Mouse (Mus musculus) midbrain, embryonic 11.5 days (tissue): ENCODE data around the gene 9530077C05Rik. TPM values are rescaled to one million over a fixed set of nuclear protein-coding genes. Genes with fewer than 3 reads are reported as not detected.

ENCODE experiments used
- ATAC-seq: fragments of 200-750 bp; cut with Nextera tagmentation; 2 replicates; pipeline ENCODE4 v1.8.0; 2017; ENCODE audit warnings: moderate TSS enrichment, moderate library complexity; ENCODE audit not compliant: low FRiP score
- DNase-seq: peaks from one replicate; pipeline ENCODE4 v3.0.0; 2015; ENCODE audit warnings: low spot score; ENCODE audit errors: missing footprints
- H3K27ac ChIP-seq: fragments of 300-500 bp; sonication (generic); 2 replicates; pipeline ENCODE4 v1.5.1; 2014; ENCODE audit warnings: low read depth, low read length
- H3K27me3 ChIP-seq: fragments of 300-500 bp; sonication (generic); 2 replicates; pipeline ENCODE4 v1.6.1; 2014; ENCODE audit warnings: mild to moderate bottlenecking, low read length, moderate library complexity, mixed read lengths; ENCODE audit not compliant: control insufficient read depth, insufficient read depth
- H3K36me3 ChIP-seq: fragments of 300-500 bp; sonication (generic); 2 replicates; pipeline ENCODE4 v1.6.1; 2014; ENCODE audit warnings: mild to moderate bottlenecking, low read length, moderate library complexity, mixed read lengths; ENCODE audit not compliant: control insufficient read depth, insufficient read depth
- H3K4me1 ChIP-seq: fragments of 300-500 bp; sonication (generic); 2 replicates; pipeline ENCODE4 v1.6.1; 2014; ENCODE audit warnings: low read length; ENCODE audit not compliant: control insufficient read depth, insufficient read depth
- H3K4me2 ChIP-seq: fragments of 300-500 bp; sonication (generic); 2 replicates; pipeline ENCODE4 v1.6.1; 2014; ENCODE audit warnings: mild to moderate bottlenecking, moderate library complexity
- H3K4me3 ChIP-seq: fragments of 300-500 bp; sonication (generic); 2 replicates; pipeline ENCODE4 v1.5.1; 2014; ENCODE audit warnings: low read depth, low read length
- H3K9ac ChIP-seq: fragments of 300-500 bp; sonication (generic); 2 replicates; pipeline ENCODE4 v1.6.1; 2014; ENCODE audit warnings: low read length
- H3K9me3 ChIP-seq: fragments of 300-500 bp; sonication (generic); 2 replicates; pipeline ENCODE4 v1.6.1; 2016; ENCODE audit warnings: low read length; ENCODE audit not compliant: control insufficient read depth
- WGBS: fragments of 180-500 bp; shearing (Covaris S2); extraction: QIAGEN DNeasy Blood & Tissue Kit; methylation state at CpG from one replicate; pipeline ENCODE4 v1.1.7; 2014; 5-methylcytosine and 5-hydroxymethylcytosine counted together
- polyA plus RNA-seq: library from polyadenylated mRNA; unstranded; fragments of >200 nt; fragmentation: Nextera tagmentation; extraction: Ambion mirVana; gene quantifications from 2 replicates; pipeline ENCODE4 v1.2.1, GENCODE M21; 2014

9530077C05Rik gene
- 11.1 and 13.6 TPM in 2 replicates for polyA plus RNA-seq

- Histone ChIP-seq H3K27me3 (no peaks in the 10 kb centered on the region), H3K4me3 (peak within 1 kb of the TSS; percentile 41), H3K4me2 (peak within 1 kb of the TSS; percentile 50), H3K36me3 (no peaks in the 10 kb centered on the region), H3K4me1 (no peaks in the 10 kb centered on the region), H3K9ac (peak within 1 kb of the TSS; percentile 58), H3K9me3 (no peaks in the 10 kb centered on the region), H3K27ac (no peak within 1 kb of the TSS)
- WGBS, result under 1% methylated on average over 43 of the region's 43 CpGs
- DNase-seq, result peak; percentile 99
- peak; percentile 99 for ATAC-seq
Measured at GRCm38 (mm10) chr9:22411002-22411857, at the start of gene 9530077C05Rik. Gene 9530077C05Rik, plus strand, starts transcription at chr9:22411513.

- DNase-seq, result no peak
- no peak for ATAC-seq
- Histone ChIP-seq H3K9ac (no peak overlapping the region), H3K27ac (no peak overlapping the region), H3K36me3 (peaks cover 14% of the 10 kb centered on the region), H3K4me2 (no peak overlapping the region), H3K4me3 (no peak overlapping the region), H3K9me3 (no peaks in the 10 kb centered on the region), H3K4me1 (no peaks in the 10 kb centered on the region), H3K27me3 (no peaks in the 10 kb centered on the region)
- WGBS, result 95% methylated on average over 2 of the region's 2 CpGs
Measured at GRCm38 (mm10) chr9:22366221-22366620, 45.1 kb upstream of the 9530077C05Rik start.

GRCm38 (mm10) chr9:22366621-22367020 lies 44.7 kb upstream of the 9530077C05Rik start:
- Histone ChIP-seq H3K4me3 (no peak overlapping the region), H3K4me2 (no peak overlapping the region), H3K9ac (no peak overlapping the region), H3K27ac (no peak overlapping the region), H3K36me3 (peaks cover 18% of the 10 kb centered on the region), H3K27me3 (no peaks in the 10 kb centered on the region), H3K9me3 (no peaks in the 10 kb centered on the region), H3K4me1 (no peaks in the 10 kb centered on the region)
- ATAC-seq (no peak), DNase-seq (no peak)
- WGBS, result 92% methylated on average over 10 of the region's 10 CpGs

GRCm38 (mm10) chr9:22368030-22368429 lies 43.3 kb upstream of the 9530077C05Rik start:
- Histone ChIP-seq H3K4me2 (no peak overlapping the region), H3K9ac (no peak overlapping the region), H3K4me3 (no peak overlapping the region), H3K27ac (no peak overlapping the region), H3K4me1 (no peaks in the 10 kb centered on the region), H3K27me3 (no peaks in the 10 kb centered on the region), H3K9me3 (no peaks in the 10 kb centered on the region), H3K36me3 (peaks cover 21% of the 10 kb centered on the region)
- no peak for DNase-seq
- 89% methylated on average over 6 of the region's 6 CpGs for WGBS
- ATAC-seq, result no peak

GRCm38 (mm10) chr9:22372760-22373159 lies 38.6 kb upstream of the 9530077C05Rik start:
- ATAC-seq (no peak), DNase-seq (no peak)
- H3K36me3 ChIP-seq, result peaks cover 26% of the 10 kb centered on the region
- no peak overlapping the region for H3K4me3 ChIP-seq
- no peak overlapping the region for H3K27ac ChIP-seq
- H3K27me3 ChIP-seq, result no peaks in the 10 kb centered on the region
- 96% methylated on average over 4 of the region's 4 CpGs for WGBS
- H3K4me1 ChIP-seq, result no peaks in the 10 kb centered on the region
- H3K9ac ChIP-seq, result no peak overlapping the region
- no peaks in the 10 kb centered on the region for H3K9me3 ChIP-seq
- no peak overlapping the region for H3K4me2 ChIP-seq

- no peaks in the 10 kb centered on the region for H3K27me3 ChIP-seq
- DNase-seq (no peak), ATAC-seq (no peak)
- H3K36me3 ChIP-seq, result peaks cover 34% of the 10 kb centered on the region
- no peak overlapping the region for H3K4me2 ChIP-seq
- WGBS, result 83% methylated on average over 5 of the region's 5 CpGs
- H3K4me3 ChIP-seq, result no peak overlapping the region
- H3K9me3 ChIP-seq, result no peaks in the 10 kb centered on the region
- H3K27ac ChIP-seq, result no peak overlapping the region
- no peaks in the 10 kb centered on the region for H3K4me1 ChIP-seq
- H3K9ac ChIP-seq, result no peak overlapping the region
Measured at GRCm38 (mm10) chr9:22376086-22376485, 35.2 kb upstream of the 9530077C05Rik start.

- no peak overlapping the region for H3K4me2 ChIP-seq
- H3K27me3 ChIP-seq, result no peaks in the 10 kb centered on the region
- no peaks in the 10 kb centered on the region for H3K9me3 ChIP-seq
- peaks cover 9% of the 10 kb centered on the region for H3K4me1 ChIP-seq
- DNase-seq, result no peak
- ATAC-seq, result no peak
- H3K36me3 ChIP-seq, result peaks cover 2% of the 10 kb centered on the region; the same call in 1 of the 2 replicates
- H3K27ac ChIP-seq, result no peak overlapping the region
- WGBS, result 83% methylated on average over 2 of the region's 2 CpGs
- H3K4me3 ChIP-seq, result no peak overlapping the region
- no peak overlapping the region for H3K9ac ChIP-seq
Measured at GRCm38 (mm10) chr9:22385890-22386289, 25.4 kb upstream of the 9530077C05Rik start.

- ATAC-seq, result no peak
- H3K27ac ChIP-seq, result peak overlapping the region; percentile 83; the same call in 1 of the 2 replicates
Measured at GRCm38 (mm10) chr9:22387901-22388300, 23.4 kb upstream of the 9530077C05Rik start.

GRCm38 (mm10) chr9:22388401-22388980 lies 22.8 kb upstream of the 9530077C05Rik start:
- H3K9me3 ChIP-seq, result no peaks in the 10 kb centered on the region
- ATAC-seq (peak; percentile 89), DNase-seq (peak; percentile 98)
- H3K36me3 ChIP-seq, result no peaks in the 10 kb centered on the region
- H3K27me3 ChIP-seq, result no peaks in the 10 kb centered on the region
- H3K9ac ChIP-seq, result peak overlapping the region; percentile 90
- peak overlapping the region; percentile 74 for H3K4me3 ChIP-seq
- peaks cover 9% of the 10 kb centered on the region for H3K4me1 ChIP-seq
- peak overlapping the region; percentile 71 for H3K4me2 ChIP-seq
- under 1% methylated on average over 41 of the region's 41 CpGs for WGBS
- peak overlapping the region; percentile 83 for H3K27ac ChIP-seq

More at GRCm38 (mm10) chr9:22387901-22388300, 23.4 kb upstream of the 9530077C05Rik start:
- peaks cover 9% of the 10 kb centered on the region for H3K4me1 ChIP-seq
- DNase-seq, result no peak
- 21% methylated on average over 6 of the region's 6 CpGs for WGBS
- peak overlapping the region; percentile 71 for H3K4me2 ChIP-seq
- peak overlapping the region; percentile 74 for H3K4me3 ChIP-seq
- H3K9ac ChIP-seq, result peak overlapping the region; percentile 90
- H3K9me3 ChIP-seq, result no peaks in the 10 kb centered on the region
- H3K27me3 ChIP-seq, result no peaks in the 10 kb centered on the region
- H3K36me3 ChIP-seq, result no peaks in the 10 kb centered on the region
